Mouse (Mus musculus) megakaryocyte, embryonic 14.5 days (primary cell): ENCODE data around the gene Rex1bd.

ENCODE experiments used
- FLI1 ChIP-seq: IDR thresholded peaks from 2 replicates; pipeline ENCODE4 v1.6.1; 2012; ENCODE audit warnings: low read length, inconsistent platforms, mixed read lengths
- GATA1 ChIP-seq: IDR thresholded peaks from 3 replicates; pipeline ENCODE4 v1.6.1; 2012; ENCODE audit warnings: mixed read lengths, low read length, inconsistent platforms, borderline replicate concordance

- TF ChIP-seq GATA1: no peak
- no peak for TF ChIP-seq FLI1
Measured at GRCm38 (mm10) chr8:70517940-70518643, 11.5 kb upstream of the Rex1bd start.
